Mouse (Mus musculus): Measurements from ENCODE around the gene Pde4b. TPM values are rescaled to one million over a fixed set of nuclear protein-coding genes. Genes with fewer than 3 reads are reported as not detected.

The Pde4b gene
- polyA plus RNA-seq, 1 experiment: 4.9 TPM

GRCm38 (mm10) chr4:102558328-102558727, 471.0 kb downstream of the Pde4b start:
- no peak overlapping the region for H3K27ac ChIP-seq (replicated peaks; ENCODE audit: low read depth, low read length)
- H3K4me1 ChIP-seq (ENCODE audit: control insufficient read depth, insufficient read depth, insufficient read length, low read length): no peaks in the 10 kb centered on the region
- no peak overlapping the region for H3K4me3 ChIP-seq (ENCODE audit: insufficient read depth, low read depth, low read length)

- no peak overlapping the region for H3K4me3 ChIP-seq (ENCODE audit: insufficient read depth, low read depth, low read length)
- peaks cover 3% of the 10 kb centered on the region; the same call in 1 of the 2 replicates for H3K4me1 ChIP-seq (ENCODE audit: control insufficient read depth, insufficient read depth, insufficient read length, low read length)
- no peak overlapping the region for H3K27ac ChIP-seq (replicated peaks; ENCODE audit: low read depth, low read length)
These were observed 473.4 kb downstream of the Pde4b start for GRCm38 (mm10) chr4:102560676-102561280.

DNA sequence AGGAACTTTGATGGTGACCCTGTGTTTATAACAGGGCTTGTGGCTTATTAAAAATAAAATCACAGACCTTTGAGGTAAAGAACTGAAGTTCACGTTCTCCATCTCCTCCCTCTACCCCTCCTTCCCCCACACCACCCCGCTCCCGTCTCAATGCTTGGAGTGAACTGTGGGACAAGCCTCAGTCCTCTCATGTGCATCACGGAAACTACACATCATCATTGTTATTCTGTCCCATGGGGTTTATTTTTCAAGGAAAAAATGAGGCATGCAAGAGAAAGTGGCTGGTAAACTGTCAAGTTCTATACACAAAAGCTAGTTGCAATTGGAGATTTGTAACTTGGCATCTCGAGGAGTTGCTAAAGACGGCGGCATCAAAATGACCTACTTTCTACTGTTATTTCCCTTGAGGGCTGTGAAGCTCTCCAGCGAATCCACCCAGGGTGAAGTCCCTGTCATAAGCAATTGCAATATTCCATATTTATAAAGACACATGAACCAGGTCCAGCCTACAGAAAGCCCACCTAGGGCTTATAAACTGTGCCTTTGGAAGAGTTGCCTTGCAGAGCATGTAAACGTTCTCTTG, 476.0 kb downstream of the Pde4b start:
- Histone ChIP-seq H3K27ac (replicated peaks; ENCODE audit: low read depth, low read length) (no peak overlapping the region), H3K4me1 (ENCODE audit: control insufficient read depth, insufficient read depth, insufficient read length, low read length) (peaks cover 10% of the 10 kb centered on the region), H3K4me3 (ENCODE audit: insufficient read depth, low read depth, low read length) (no peak overlapping the region)

- Histone ChIP-seq H3K4me3 (ENCODE audit: insufficient read depth, low read depth, low read length) (no peak overlapping the region), H3K4me1 (ENCODE audit: control insufficient read depth, insufficient read depth, insufficient read length, low read length) (peaks cover 17% of the 10 kb centered on the region), H3K27ac (replicated peaks; ENCODE audit: low read depth, low read length) (no peak overlapping the region)
These were observed 476.9 kb downstream of the Pde4b start for GRCm38 (mm10) chr4:102564286-102564685.

DNA sequence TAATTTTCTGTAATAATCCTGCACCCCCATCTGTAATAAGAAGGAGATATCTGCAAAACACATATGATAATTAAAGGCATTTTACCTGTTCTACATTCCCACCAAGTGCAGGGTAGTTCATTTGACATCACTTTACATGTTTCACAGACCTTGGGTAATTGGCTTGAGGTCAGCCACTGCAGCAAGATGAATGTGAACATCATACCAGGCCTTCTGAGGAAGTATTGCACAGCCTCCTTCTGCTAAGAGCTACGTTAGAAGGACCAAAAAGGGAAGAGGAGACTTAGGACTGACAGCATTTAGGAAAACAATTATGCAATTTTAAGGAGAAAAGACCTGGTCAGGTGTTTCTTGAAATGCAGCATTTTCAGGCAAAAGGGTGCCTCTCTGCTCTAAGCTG, 479.1 kb downstream of the Pde4b start:
- no peak overlapping the region for H3K4me3 ChIP-seq (ENCODE audit: insufficient read depth, low read depth, low read length)
- peaks cover 17% of the 10 kb centered on the region for H3K4me1 ChIP-seq (ENCODE audit: control insufficient read depth, insufficient read depth, insufficient read length, low read length)
- H3K27ac ChIP-seq (replicated peaks; ENCODE audit: low read depth, low read length): no peak overlapping the region

DNA sequence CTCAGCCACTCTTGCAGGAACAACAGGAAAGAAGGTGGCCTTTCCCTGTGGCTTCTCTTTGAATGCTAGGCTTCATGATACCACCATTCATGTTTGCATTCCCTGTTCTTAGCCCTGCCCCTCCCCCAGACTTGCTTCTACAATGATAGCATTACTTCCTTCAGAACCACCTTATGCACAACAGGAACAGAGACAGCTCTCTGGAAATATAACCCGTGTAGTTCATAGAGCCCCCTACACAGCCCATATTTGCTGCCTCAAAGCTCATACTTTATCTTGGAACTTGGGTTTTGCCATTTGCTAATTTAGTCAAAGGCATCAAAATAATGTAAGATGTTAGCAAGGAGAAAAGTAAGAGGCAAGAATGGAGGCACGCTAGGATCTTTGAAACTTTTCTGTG, 479.8 kb downstream of the Pde4b start:
- H3K27ac ChIP-seq (replicated peaks; ENCODE audit: low read depth, low read length): no peak overlapping the region
- peaks cover 17% of the 10 kb centered on the region for H3K4me1 ChIP-seq (ENCODE audit: control insufficient read depth, insufficient read depth, insufficient read length, low read length)
- H3K4me3 ChIP-seq (ENCODE audit: insufficient read depth, low read depth, low read length): no peak overlapping the region

- H3K4me1 ChIP-seq (ENCODE audit: control insufficient read depth, insufficient read depth, insufficient read length, low read length): peaks cover 17% of the 10 kb centered on the region
- no peak overlapping the region for H3K27ac ChIP-seq (replicated peaks; ENCODE audit: low read depth, low read length)
- no peak overlapping the region for H3K4me3 ChIP-seq (ENCODE audit: insufficient read depth, low read depth, low read length)
These were observed 480.4 kb downstream of the Pde4b start for GRCm38 (mm10) chr4:102567676-102568254.

DNA sequence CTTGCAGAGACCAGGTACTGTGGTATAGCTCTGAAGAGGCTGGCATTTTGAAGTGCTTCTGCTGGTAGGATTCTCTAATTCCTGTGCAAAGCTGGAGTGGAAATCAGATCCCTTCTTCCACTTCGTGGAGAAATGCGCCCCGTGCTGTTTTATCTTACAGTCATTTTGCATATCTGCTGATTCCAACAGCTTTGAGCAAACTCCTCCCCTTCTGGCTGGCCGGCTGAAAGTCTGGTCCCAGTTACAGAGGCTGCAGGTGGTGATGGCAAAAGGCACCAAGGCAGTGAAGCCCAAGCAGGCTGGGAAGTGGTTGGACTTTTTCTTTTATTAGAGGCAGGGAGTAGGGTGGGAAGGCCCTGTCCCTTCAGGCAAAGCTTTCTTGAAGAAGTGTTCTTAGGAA, 481.2 kb downstream of the Pde4b start:
- peak overlapping the region; percentile 20; the same call in 1 of the 2 replicates for H3K4me3 ChIP-seq (ENCODE audit: insufficient read depth, low read depth, low read length)
- H3K4me1 ChIP-seq (ENCODE audit: control insufficient read depth, insufficient read depth, insufficient read length, low read length): peaks cover 19% of the 10 kb centered on the region
- peak overlapping the region; percentile 68 for H3K27ac ChIP-seq (replicated peaks; ENCODE audit: low read depth, low read length)

GRCm38 (mm10) chr4:102569101-102569583, 481.8 kb downstream of the Pde4b start:
- Histone ChIP-seq H3K4me3 (ENCODE audit: insufficient read depth, low read depth, low read length) (peak overlapping the region; percentile 20), H3K4me1 (ENCODE audit: control insufficient read depth, insufficient read depth, insufficient read length, low read length) (peaks cover 18% of the 10 kb centered on the region)

GRCm38 (mm10) chr4:102569950-102570765, 482.8 kb downstream of the Pde4b start:
- H3K4me1 ChIP-seq (ENCODE audit: control insufficient read depth, insufficient read depth, insufficient read length, low read length): peaks cover 25% of the 10 kb centered on the region
- peak overlapping the region; percentile 72 for H3K4me3 ChIP-seq (ENCODE audit: insufficient read depth, low read depth, low read length)

More at GRCm38 (mm10) chr4:102569101-102569583, 481.8 kb downstream of the Pde4b start:
- peak overlapping the region; percentile 68 for H3K27ac ChIP-seq (replicated peaks; ENCODE audit: low read depth, low read length)

DNA sequence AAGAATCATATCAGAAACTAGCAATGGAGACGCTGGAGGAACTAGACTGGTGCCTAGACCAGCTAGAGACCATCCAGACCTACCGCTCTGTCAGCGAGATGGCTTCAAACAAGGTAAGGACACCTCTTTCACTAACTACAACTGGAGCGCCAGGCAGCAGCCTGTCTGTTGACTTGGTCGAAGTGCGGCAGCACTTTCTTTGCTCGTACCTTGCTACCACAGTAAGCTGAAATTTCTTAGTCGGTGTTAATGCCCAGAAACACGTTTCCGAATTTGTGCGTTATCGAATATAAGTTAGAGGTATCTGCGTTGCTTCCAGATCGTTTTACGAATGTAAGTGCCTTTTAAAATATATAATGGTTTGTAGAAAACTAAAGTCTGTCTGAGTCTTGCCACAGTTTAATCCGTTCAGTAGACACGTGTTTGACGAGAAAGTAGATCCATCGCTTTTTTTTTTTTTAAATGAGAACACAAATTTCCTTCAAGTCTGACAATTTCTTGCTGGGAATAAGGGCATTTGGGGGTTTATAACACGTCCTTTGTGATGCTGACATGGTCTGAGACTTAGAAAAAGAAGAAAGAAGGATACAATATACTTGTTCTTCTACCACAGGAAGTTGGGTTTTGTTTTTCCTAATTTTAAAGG, 483.5 kb downstream of the Pde4b start:
- H3K4me3 ChIP-seq (ENCODE audit: insufficient read depth, low read depth, low read length): peak overlapping the region; percentile 72
- peak overlapping the region; percentile 98 for H3K27ac ChIP-seq (replicated peaks; ENCODE audit: low read depth, low read length)
- peaks cover 29% of the 10 kb centered on the region for H3K4me1 ChIP-seq (ENCODE audit: control insufficient read depth, insufficient read depth, insufficient read length, low read length)

More at GRCm38 (mm10) chr4:102569950-102570765, 482.8 kb downstream of the Pde4b start:
- peak overlapping the region; percentile 98 for H3K27ac ChIP-seq (replicated peaks; ENCODE audit: low read depth, low read length)

GRCm38 (mm10) chr4:102572031-102572430, 484.7 kb downstream of the Pde4b start:
- peak overlapping the region; percentile 96 for H3K27ac ChIP-seq (replicated peaks; ENCODE audit: low read depth, low read length)
- H3K4me1 ChIP-seq (ENCODE audit: control insufficient read depth, insufficient read depth, insufficient read length, low read length): peaks cover 29% of the 10 kb centered on the region
- peak overlapping the region; percentile 76 for H3K4me3 ChIP-seq (ENCODE audit: insufficient read depth, low read depth, low read length)

GRCm38 (mm10) chr4:102572591-102572990, 485.2 kb downstream of the Pde4b start:
- Histone ChIP-seq H3K27ac (replicated peaks; ENCODE audit: low read depth, low read length) (peak overlapping the region; percentile 96), H3K4me1 (ENCODE audit: control insufficient read depth, insufficient read depth, insufficient read length, low read length) (peaks cover 28% of the 10 kb centered on the region), H3K4me3 (ENCODE audit: insufficient read depth, low read depth, low read length) (peak overlapping the region; percentile 76)

DNA sequence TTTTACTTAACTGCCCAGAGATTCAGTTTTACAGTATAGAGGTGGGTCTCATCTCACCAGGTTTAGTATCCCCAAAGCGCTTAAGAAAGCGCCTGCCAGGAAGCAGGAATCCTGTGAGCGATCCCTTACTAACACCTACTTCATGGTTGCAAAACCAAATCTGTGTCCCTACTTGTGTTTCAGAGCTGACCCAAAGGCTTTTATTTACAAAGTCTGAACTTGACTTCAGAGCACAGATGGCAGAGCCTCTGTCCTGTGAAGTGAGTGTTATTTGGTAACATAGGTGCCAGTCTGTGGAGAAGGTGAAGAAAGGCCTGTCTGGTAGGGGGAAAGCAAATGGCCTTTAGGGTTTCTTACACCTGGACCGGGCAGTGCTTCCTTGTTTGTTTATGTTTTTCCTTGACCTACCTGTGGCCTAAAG, 486.0 kb downstream of the Pde4b start:
- peak overlapping the region; percentile 96 for H3K27ac ChIP-seq (replicated peaks; ENCODE audit: low read depth, low read length)
- peak overlapping the region; percentile 76 for H3K4me3 ChIP-seq (ENCODE audit: insufficient read depth, low read depth, low read length)
- H3K4me1 ChIP-seq (ENCODE audit: control insufficient read depth, insufficient read depth, insufficient read length, low read length): peaks cover 22% of the 10 kb centered on the region
